Mouse (Mus musculus) midbrain, embryonic 12.5 days (tissue): ENCODE data around the gene Ap3s2. TPM values are rescaled to one million over a fixed set of nuclear protein-coding genes. Genes with fewer than 3 reads are reported as not detected.

Experiments
- ATAC-seq: fragments of 200-750 bp; cut with Nextera tagmentation; 2 replicates; pipeline ENCODE4 v1.8.0; 2017; ENCODE audit warnings: low read depth, moderate TSS enrichment, moderate library complexity; ENCODE audit not compliant: low FRiP score
- H3K27ac ChIP-seq: fragments of 300-500 bp; sonication (generic); replicated peaks from 2 replicates; pipeline ENCODE4 v1.5.1; 2016; ENCODE audit warnings: mild to moderate bottlenecking
- H3K27me3 ChIP-seq: fragments of 300-500 bp; sonication (generic); 2 replicates; pipeline ENCODE4 v1.6.1; 2016; ENCODE audit warnings: mild to moderate bottlenecking
- H3K36me3 ChIP-seq: fragments of 300-500 bp; sonication (generic); 2 replicates; pipeline ENCODE4 v1.6.1; 2016
- H3K4me1 ChIP-seq: fragments of 300-500 bp; sonication (generic); 2 replicates; pipeline ENCODE4 v1.6.1; 2016
- H3K4me2 ChIP-seq: fragments of 300-500 bp; sonication (generic); replicated peaks from 2 replicates; pipeline ENCODE4 v1.6.1; 2016; ENCODE audit warnings: mild to moderate bottlenecking, moderate library complexity
- H3K4me3 ChIP-seq: fragments of 300-500 bp; sonication (generic); 2 replicates; pipeline ENCODE4 v1.5.1; 2016; ENCODE audit warnings: mild to moderate bottlenecking
- H3K9ac ChIP-seq: fragments of 300-500 bp; sonication (generic); replicated peaks from 2 replicates; pipeline ENCODE4 v1.6.1; 2016; ENCODE audit warnings: mild to moderate bottlenecking, moderate library complexity
- H3K9me3 ChIP-seq: fragments of 300-500 bp; sonication (generic); 2 replicates; pipeline ENCODE4 v1.6.1; 2016; ENCODE audit warnings: mild to moderate bottlenecking
- WGBS: fragments of 180-500 bp; shearing (Covaris S2); methylation state at CpG from one replicate; pipeline ENCODE4 v1.1.7; 2016; 5-methylcytosine and 5-hydroxymethylcytosine counted together
- polyA plus RNA-seq: library from polyadenylated mRNA; unstranded; fragments of >200 nt; fragmentation: Nextera tagmentation; extraction: Ambion mirVana; gene quantifications from 2 replicates; pipeline ENCODE4 v1.2.1, GENCODE M21; 2016

The Ap3s2 gene
- polyA plus RNA-seq, 1 experiment from 2014 or later: 55.3 TPM

DNA sequence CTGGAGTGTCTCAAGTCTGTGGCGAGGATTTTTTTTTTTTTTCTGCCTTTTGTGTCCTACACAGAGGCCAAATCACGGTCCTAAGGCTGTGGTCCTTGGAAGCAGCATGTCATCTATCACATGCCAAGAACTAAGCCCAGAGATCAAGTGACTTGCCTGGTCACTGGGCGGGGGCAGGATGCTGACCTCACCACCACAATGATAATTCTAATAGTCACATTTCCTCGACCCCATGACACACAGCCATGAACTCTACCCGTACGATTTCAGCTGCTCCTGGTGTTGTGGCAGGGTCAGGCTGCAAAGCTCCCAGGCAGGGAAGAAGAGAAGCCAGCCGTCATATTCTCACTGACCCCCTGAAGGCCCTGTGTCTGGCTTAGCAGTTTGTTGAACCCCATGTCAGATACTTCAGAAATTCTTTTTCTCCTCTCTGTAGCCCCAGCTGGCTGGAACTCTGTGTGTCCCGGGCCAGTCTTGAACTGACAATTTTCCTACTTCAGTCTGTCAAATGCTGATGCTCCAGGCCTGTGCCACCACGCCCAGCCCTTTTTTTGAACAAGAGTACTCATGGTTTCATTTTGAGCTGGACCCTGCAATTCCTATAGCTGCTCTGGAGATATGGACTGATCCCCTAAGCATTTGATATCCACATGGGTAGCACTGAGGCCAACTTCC, 61.4 kb downstream of the Ap3s2 start:
- Histone ChIP-seq H3K27me3 (no peaks in the 10 kb centered on the region), H3K4me2 (no peak overlapping the region)
- 70% methylated on average over 9 of the region's 9 CpGs for WGBS

GRCm38 (mm10) chr7:79858202-79858934, 62.1 kb downstream of the Ap3s2 start:
- Histone ChIP-seq H3K9me3 (no peaks in the 10 kb centered on the region), H3K27ac (no peak overlapping the region), H3K36me3 (no peaks in the 10 kb centered on the region), H3K27me3 (no peaks in the 10 kb centered on the region), H3K9ac (no peak overlapping the region), H3K4me3 (no peak overlapping the region), H3K4me2 (no peak overlapping the region), H3K4me1 (no peaks in the 10 kb centered on the region)
- WGBS: 71% methylated on average over 11 of the region's 11 CpGs
- ATAC-seq: no peak

More for the DNA sequence above, 61.4 kb downstream of the Ap3s2 start:
- Histone ChIP-seq H3K4me3 (no peak overlapping the region), H3K9ac (no peak overlapping the region), H3K4me1 (no peaks in the 10 kb centered on the region), H3K36me3 (no peaks in the 10 kb centered on the region), H3K27ac (no peak overlapping the region), H3K9me3 (no peaks in the 10 kb centered on the region)
- no peak for ATAC-seq

- H3K36me3 ChIP-seq: no peaks in the 10 kb centered on the region
- H3K9ac ChIP-seq: no peak overlapping the region
- no peak for ATAC-seq
- H3K27me3 ChIP-seq: no peaks in the 10 kb centered on the region
- H3K4me3 ChIP-seq: no peak overlapping the region
- no peaks in the 10 kb centered on the region for H3K4me1 ChIP-seq
- WGBS: 84% methylated on average over 4 of the region's 4 CpGs
- no peak overlapping the region for H3K27ac ChIP-seq
- no peak overlapping the region for H3K4me2 ChIP-seq
- H3K9me3 ChIP-seq: no peaks in the 10 kb centered on the region
These were observed 64.1 kb downstream of the Ap3s2 start for GRCm38 (mm10) chr7:79856305-79856704.

DNA sequence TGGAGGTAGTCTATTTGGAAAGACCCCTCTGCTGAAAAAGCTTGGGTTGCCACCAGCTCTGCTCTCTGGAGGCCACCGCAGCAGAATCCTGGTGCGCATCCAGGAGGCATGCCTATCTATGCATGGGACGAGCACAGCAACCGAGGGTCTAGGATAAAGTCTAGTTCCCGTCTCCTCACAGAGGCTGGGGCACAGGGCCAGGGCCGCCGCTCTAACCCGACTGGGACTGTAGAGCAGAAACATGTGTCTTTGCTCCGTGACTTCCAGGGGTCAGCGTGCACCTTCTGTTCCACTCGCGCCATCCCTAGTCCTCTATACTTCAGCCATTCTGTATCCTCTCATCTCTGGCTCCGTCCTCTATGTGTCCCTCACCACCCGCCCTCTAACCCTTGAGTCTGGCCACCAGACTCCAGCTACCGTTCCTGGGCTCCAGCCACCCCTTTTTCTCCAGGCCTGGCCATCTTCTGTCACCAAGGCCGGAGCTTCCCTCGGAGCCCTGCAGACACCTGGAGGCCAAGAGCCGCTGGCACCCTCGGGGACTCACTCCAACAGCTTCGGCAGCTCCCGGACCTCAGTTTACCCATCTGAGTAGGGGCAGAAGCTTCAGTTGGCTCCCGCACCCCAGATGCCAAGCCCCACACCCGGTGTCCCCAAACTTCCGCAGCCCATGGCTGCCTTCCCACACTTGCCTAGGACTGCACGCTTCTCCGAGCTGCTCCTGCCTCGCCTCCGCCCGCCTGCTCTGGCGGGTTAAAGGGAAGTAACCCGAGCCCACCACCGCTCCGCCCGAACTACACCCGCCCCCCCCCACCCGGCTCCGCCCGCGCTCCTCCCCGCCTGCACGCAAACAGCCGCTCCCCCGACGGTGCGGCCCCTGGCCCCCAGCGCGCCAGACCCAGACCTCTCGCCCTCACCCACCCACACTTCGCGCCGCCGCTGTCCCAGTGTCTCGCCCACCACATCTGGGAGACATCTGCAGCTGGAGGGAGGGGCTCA, 72.7 kb downstream of the Ap3s2 start:
- Histone ChIP-seq H3K27me3 (peaks cover 33% of the 10 kb centered on the region), H3K4me3 (peak overlapping the region; percentile 37), H3K27ac (no peak overlapping the region), H3K4me2 (peak overlapping the region; percentile 60), H3K9ac (peak overlapping the region; percentile 32), H3K36me3 (no peaks in the 10 kb centered on the region), H3K4me1 (0 out of 2 replicates have a peak, but pooled peaks cover 7% of the 10 kb centered on the region), H3K9me3 (no peaks in the 10 kb centered on the region)
- no peak for ATAC-seq
- 11% methylated on average over 50 of the region's 53 CpGs for WGBS

- 74% methylated on average over 2 of the region's 2 CpGs for WGBS
- Histone ChIP-seq H3K9me3 (no peaks in the 10 kb centered on the region), H3K27ac (no peak overlapping the region), H3K9ac (no peak overlapping the region), H3K27me3 (peaks cover 33% of the 10 kb centered on the region), H3K36me3 (no peaks in the 10 kb centered on the region), H3K4me3 (no peak overlapping the region), H3K4me1 (0 out of 2 replicates have a peak, but pooled peaks cover 7% of the 10 kb centered on the region), H3K4me2 (no peak overlapping the region)
- ATAC-seq: no peak
These were observed 74.1 kb downstream of the Ap3s2 start for GRCm38 (mm10) chr7:79846342-79846741.

DNA sequence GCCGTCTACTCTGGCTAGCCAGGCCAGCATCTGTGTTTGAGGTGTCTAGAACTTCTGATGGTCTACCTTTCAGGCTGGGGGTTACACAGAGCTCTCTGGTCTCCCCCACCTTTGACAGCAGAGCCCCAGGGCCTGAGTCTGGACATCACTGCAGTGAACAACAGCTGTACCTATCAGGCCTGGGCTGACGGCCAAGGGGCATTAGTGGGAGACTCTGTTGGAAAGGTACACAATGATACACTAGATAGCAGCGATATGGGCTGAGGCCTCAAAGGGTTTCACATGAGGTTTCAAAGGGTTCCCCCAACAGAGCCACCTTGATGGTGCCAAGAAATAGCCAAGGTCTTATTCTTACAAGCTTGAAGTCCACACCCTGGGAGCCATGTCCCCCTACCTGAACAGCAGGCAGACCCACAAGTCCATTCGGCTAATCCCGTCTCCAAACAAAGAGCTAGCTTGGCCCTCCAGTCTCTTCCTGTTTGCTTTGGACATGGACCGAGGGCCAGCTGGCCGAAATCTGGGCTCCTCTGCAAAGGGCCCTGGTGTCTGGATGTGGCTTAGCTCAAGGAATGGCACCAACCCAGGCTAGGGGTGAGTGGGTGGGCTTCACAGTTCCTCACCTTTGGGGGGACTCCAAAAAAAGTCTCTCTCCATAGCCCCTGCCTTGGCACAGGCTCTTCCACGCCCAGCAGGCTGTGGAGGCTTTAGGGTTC, 76.2 kb downstream of the Ap3s2 start:
- 74% methylated on average over 8 of the region's 8 CpGs for WGBS
- H3K4me1 ChIP-seq: 0 out of 2 replicates have a peak, but pooled peaks cover 7% of the 10 kb centered on the region
- no peak overlapping the region for H3K27ac ChIP-seq
- no peak overlapping the region for H3K4me2 ChIP-seq
- ATAC-seq: no peak
- H3K4me3 ChIP-seq: no peak overlapping the region
- no peaks in the 10 kb centered on the region for H3K9me3 ChIP-seq
- H3K36me3 ChIP-seq: no peaks in the 10 kb centered on the region
- H3K9ac ChIP-seq: no peak overlapping the region
- H3K27me3 ChIP-seq: peaks cover 28% of the 10 kb centered on the region

DNA sequence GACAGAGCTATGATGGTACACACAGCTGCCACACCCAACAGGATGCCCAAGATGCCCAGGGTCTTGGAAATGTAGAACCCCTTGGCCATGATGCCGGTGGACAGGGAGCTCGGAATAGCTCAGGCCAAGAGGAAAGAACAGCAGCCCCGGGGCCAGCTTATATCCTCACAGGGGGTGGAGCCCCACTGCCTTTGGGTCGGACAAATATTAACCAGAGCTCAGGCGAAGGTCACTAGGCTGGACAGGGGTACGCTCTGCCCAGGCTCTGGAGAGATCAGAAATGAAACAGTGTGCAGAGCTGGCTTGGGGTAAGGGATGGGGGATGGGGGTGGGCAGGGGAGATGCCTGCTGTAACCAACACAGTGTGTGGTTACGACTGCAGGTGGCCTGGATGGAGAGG, 78.3 kb downstream of the Ap3s2 start:
- H3K27ac ChIP-seq: no peak overlapping the region
- H3K9me3 ChIP-seq: no peaks in the 10 kb centered on the region
- WGBS: 65% methylated on average over 7 of the region's 7 CpGs
- no peak overlapping the region for H3K4me3 ChIP-seq
- peaks cover 10% of the 10 kb centered on the region for H3K27me3 ChIP-seq
- H3K4me1 ChIP-seq: no peaks in the 10 kb centered on the region
- H3K4me2 ChIP-seq: no peak overlapping the region
- H3K36me3 ChIP-seq: no peaks in the 10 kb centered on the region
- H3K9ac ChIP-seq: no peak overlapping the region
- no peak for ATAC-seq

DNA sequence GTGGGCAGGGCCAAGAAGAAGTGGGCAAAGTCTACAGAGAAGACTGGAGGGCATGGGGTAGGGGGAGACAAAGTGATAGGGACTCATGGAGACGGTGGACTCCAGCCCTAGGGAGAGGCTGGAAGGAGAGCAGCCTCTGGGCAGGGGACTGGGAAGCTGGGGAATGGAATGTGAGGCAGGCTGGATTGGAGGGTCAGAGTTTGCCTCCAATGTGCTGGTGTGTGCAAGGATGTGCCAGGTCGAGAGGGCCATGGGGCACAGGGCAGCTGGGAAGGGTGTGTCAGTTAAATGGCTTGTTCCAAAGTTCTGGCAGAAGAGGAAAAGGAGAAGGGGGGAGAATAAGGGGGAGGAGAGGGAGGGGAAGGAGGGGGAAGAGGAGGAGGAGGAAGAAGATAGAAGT, 83.2 kb downstream of the Ap3s2 start:
- Histone ChIP-seq H3K36me3 (no peaks in the 10 kb centered on the region), H3K9ac (no peak overlapping the region), H3K27ac (no peak overlapping the region), H3K9me3 (no peaks in the 10 kb centered on the region), H3K4me2 (no peak overlapping the region), H3K4me1 (no peaks in the 10 kb centered on the region), H3K27me3 (no peaks in the 10 kb centered on the region), H3K4me3 (no peak overlapping the region)
- 77% methylated on average over 2 of the region's 2 CpGs for WGBS
- no peak for ATAC-seq

DNA sequence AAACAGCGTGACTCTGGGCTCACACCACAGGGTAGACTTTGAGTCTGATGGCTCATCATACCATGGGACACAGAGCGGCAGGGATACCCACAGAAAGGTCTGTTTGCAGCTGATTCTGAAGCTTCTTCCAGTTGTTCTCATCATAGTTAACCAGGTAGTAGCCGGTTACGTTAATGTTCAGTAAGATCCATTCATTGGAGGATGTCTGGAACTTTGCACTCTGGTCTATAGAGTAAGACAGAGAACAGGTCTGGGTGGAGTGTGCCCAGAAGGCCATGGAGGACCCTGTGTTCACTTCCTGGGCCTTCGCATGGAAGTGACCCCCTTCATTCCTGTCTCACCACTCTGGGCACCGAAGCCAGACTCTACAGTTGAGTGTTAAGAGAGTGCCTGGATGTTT, 85.3 kb downstream of the Ap3s2 start:
- Histone ChIP-seq H3K27me3 (no peaks in the 10 kb centered on the region), H3K4me2 (no peak overlapping the region), H3K27ac (no peak overlapping the region), H3K9ac (no peak overlapping the region), H3K36me3 (no peaks in the 10 kb centered on the region), H3K4me3 (no peak overlapping the region), H3K4me1 (no peaks in the 10 kb centered on the region), H3K9me3 (no peaks in the 10 kb centered on the region)
- ATAC-seq: no peak
- WGBS: 92% methylated on average over 6 of the region's 6 CpGs

DNA sequence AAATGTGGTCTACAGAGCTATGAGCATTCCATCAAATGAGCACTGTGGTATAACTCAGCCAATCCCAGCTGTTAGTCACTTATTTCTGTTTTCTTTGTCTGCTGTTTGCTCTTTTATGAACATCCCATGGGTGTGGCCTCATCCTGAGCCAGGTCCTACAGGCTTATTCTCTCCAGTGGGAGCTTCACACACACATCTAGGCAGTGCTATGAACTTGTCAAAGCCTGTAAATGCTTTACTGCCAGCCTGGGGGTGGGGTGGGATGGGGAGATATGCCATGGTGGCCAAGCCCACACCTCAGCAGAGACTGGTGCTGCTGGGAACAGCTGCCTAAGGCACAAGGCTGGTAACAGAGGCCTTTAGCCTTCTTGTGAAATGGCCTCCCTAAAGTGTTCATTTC, 87.5 kb downstream of the Ap3s2 start:
- no peak overlapping the region for H3K27ac ChIP-seq
- no peak overlapping the region for H3K4me2 ChIP-seq
- ATAC-seq: no peak
- no peaks in the 10 kb centered on the region for H3K9me3 ChIP-seq
- H3K27me3 ChIP-seq: no peaks in the 10 kb centered on the region
- H3K36me3 ChIP-seq: no peaks in the 10 kb centered on the region
- H3K4me1 ChIP-seq: no peaks in the 10 kb centered on the region
- no peak overlapping the region for H3K9ac ChIP-seq
- no peak overlapping the region for H3K4me3 ChIP-seq

- no peak overlapping the region for H3K4me2 ChIP-seq
- H3K4me3 ChIP-seq: no peak overlapping the region
- H3K9ac ChIP-seq: no peak overlapping the region
- no peak for ATAC-seq
- H3K27ac ChIP-seq: no peak overlapping the region
- H3K36me3 ChIP-seq: no peaks in the 10 kb centered on the region
- 80% methylated on average over 6 of the region's 6 CpGs for WGBS
- H3K4me1 ChIP-seq: no peaks in the 10 kb centered on the region
- no peaks in the 10 kb centered on the region for H3K27me3 ChIP-seq
- no peaks in the 10 kb centered on the region for H3K9me3 ChIP-seq
These were observed 88.9 kb downstream of the Ap3s2 start for GRCm38 (mm10) chr7:79831585-79831984.
